Mouse (Mus musculus): ENCODE results near the gene Ctsz. TPM values are rescaled to one million over a fixed set of nuclear protein-coding genes. Genes with fewer than 3 reads are reported as not detected.

Gene Ctsz
- total and polyA plus RNA-seq, 2 experiments from 2014 or later, result 53.9 to 74.7 TPM

DNA sequence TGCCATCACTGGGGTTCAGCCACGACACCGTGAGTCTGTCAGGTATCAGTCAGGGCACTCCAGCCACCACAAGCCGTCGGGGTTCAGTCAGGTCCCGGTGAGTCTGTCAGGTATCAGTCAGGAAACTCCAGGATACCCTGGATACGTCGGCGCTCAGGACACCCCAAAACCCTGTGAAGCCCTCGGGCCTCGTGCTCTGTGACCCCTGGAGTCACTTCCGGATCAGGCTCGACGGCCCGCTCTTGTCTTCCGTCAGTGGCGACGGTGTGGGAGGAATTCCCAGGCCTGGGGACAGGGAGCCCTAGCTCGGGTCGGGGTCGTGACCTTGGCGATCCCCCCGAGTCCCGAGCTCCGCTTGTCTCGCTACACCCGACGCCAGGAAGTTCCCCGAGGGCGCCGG lies 33.6 kb upstream of the Ctsz start:
- Histone ChIP-seq H3K27me3 (ENCODE audit: insufficient read depth, low read length) (no peaks in the 10 kb centered on the region), H3K4me2 (ENCODE audit: low read depth) (peak overlapping the region; percentile 67), H3K4me3 (ENCODE audit: low read depth, low read length) (peak overlapping the region; percentile 66), H3K27ac (ENCODE audit: low read depth, low read length) (0 out of 2 replicates have a peak overlapping the region, but pooled peaks have one; percentile 50), H3K4me1 (ENCODE audit: insufficient read depth) (no peaks in the 10 kb centered on the region), H3K36me3 (ENCODE audit: insufficient read depth) (peaks cover 9% of the 10 kb centered on the region; the same call in 1 of the 2 replicates), H3K9ac (peak overlapping the region; percentile 61), H3K9me3 (ENCODE audit: low read length) (no peaks in the 10 kb centered on the region)
- no peak for TF ChIP-seq CTCF (IDR thresholded peaks at IDR 0.05; ENCODE audit: low read depth)
- ATAC-seq, result peak; percentile 35
- WGBS, result 9% methylated on average over 30 of the region's 30 CpGs
- no peak for DNase-seq

- Histone ChIP-seq H3K27ac (ENCODE audit: low read depth, low read length) (no peak overlapping the region), H3K4me1 (ENCODE audit: insufficient read depth) (no peaks in the 10 kb centered on the region), H3K36me3 (ENCODE audit: insufficient read depth) (peaks cover 18% of the 10 kb centered on the region), H3K4me2 (ENCODE audit: low read depth) (no peak overlapping the region), H3K9ac (no peak overlapping the region), H3K9me3 (ENCODE audit: low read length) (no peaks in the 10 kb centered on the region), H3K4me3 (ENCODE audit: low read depth, low read length) (no peak overlapping the region), H3K27me3 (ENCODE audit: insufficient read depth, low read length) (no peaks in the 10 kb centered on the region)
- ATAC-seq, result no peak
- no peak for DNase-seq
- TF ChIP-seq CTCF (IDR thresholded peaks at IDR 0.05; ENCODE audit: low read depth), result no peak
- 94% methylated on average over 7 of the region's 7 CpGs for WGBS
Measured at GRCm38 (mm10) chr2:174470786-174471405, 32.1 kb upstream of the Ctsz start.

GRCm38 (mm10) chr2:174470333-174470732 lies 31.5 kb upstream of the Ctsz start:
- no peak for ATAC-seq
- Histone ChIP-seq H3K4me3 (ENCODE audit: low read depth, low read length) (no peak overlapping the region), H3K27me3 (ENCODE audit: insufficient read depth, low read length) (no peaks in the 10 kb centered on the region), H3K9ac (no peak overlapping the region), H3K9me3 (ENCODE audit: low read length) (no peaks in the 10 kb centered on the region), H3K4me2 (ENCODE audit: low read depth) (no peak overlapping the region), H3K27ac (ENCODE audit: low read depth, low read length) (no peak overlapping the region), H3K36me3 (ENCODE audit: insufficient read depth) (peaks cover 18% of the 10 kb centered on the region), H3K4me1 (ENCODE audit: insufficient read depth) (no peaks in the 10 kb centered on the region)
- DNase-seq, result no peak
- TF ChIP-seq CTCF (IDR thresholded peaks at IDR 0.05; ENCODE audit: low read depth), result no peak
- 95% methylated on average over 4 of the region's 4 CpGs for WGBS

DNA sequence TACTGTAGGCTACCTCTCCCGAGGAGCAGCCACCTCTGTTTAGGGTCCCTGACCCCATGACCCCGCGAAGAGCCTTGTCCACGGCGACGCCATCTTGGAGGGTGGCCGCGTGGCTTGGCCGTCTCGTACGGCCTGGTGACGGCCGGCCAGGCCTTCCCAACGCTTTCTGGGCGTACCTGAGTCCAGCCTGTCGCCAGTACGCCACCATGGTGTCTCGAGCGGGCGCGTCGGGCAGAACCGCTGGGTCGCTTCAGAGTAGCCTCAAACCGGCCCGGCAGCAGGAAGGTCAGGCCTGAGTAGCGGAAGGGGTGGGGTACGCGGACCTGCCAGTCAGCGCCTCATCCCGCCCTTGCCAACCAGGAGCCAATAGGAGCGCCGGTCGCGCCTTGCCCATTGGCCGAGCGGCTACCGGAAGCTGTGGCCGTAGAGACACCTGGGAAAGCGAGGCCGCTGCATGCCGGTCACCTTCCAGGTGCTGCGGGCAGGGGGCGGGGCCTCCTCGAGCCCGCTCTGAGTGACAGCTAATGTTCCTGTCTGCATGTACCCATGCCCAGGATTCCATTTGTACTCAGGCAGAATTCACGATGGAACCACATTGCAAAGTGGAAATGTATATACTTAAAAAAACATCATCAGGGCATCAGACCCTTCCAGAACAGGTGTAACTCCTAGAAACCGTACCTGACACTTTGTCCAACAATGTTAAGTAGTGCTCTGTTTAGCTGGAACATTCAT lies 25.1 kb upstream of the Ctsz start, which contains the start of gene Atp5e:
Gene Atp5e, minus strand, starts transcription at position 317 of the 735 bp plus-strand sequence.
- Histone ChIP-seq H3K27me3 (ENCODE audit: insufficient read depth, low read length) (no peaks in the 10 kb centered on the region), H3K4me1 (ENCODE audit: insufficient read depth) (peaks cover 7% of the 10 kb centered on the region; the same call in 1 of the 2 replicates), H3K4me2 (ENCODE audit: low read depth) (peak within 1 kb of the TSS; percentile 69), H3K4me3 (ENCODE audit: low read depth, low read length) (peak within 1 kb of the TSS; percentile 75), H3K27ac (ENCODE audit: low read depth, low read length) (peak within 1 kb of the TSS; percentile 64), H3K9me3 (ENCODE audit: low read length) (no peaks in the 10 kb centered on the region), H3K36me3 (ENCODE audit: insufficient read depth) (peaks cover 43% of the 10 kb centered on the region), H3K9ac (peak within 1 kb of the TSS; percentile 85)
- DNase-seq (peak; percentile 93), ATAC-seq (peak; percentile 100)
- WGBS, result 2% methylated on average over 48 of the region's 48 CpGs
- TF ChIP-seq CTCF (IDR thresholded peaks at IDR 0.05; ENCODE audit: low read depth), result no peak; the same call in 1 of the 2 replicates

- 40% methylated on average over 10 of the region's 10 CpGs for WGBS
- H3K9me3 ChIP-seq (ENCODE audit: low read length), result no peaks in the 10 kb centered on the region
- peaks cover 7% of the 10 kb centered on the region; the same call in 1 of the 2 replicates for H3K4me1 ChIP-seq (ENCODE audit: insufficient read depth)
- H3K27ac ChIP-seq (ENCODE audit: low read depth, low read length), result peak overlapping the region; percentile 64; the same call in 1 of the 2 replicates
- peak; percentile 32; the same call in 1 of the 2 replicates for ATAC-seq
- H3K27me3 ChIP-seq (ENCODE audit: insufficient read depth, low read length), result no peaks in the 10 kb centered on the region
- H3K4me2 ChIP-seq (ENCODE audit: low read depth), result peak overlapping the region; percentile 69
- peaks cover 40% of the 10 kb centered on the region for H3K36me3 ChIP-seq (ENCODE audit: insufficient read depth)
- peak overlapping the region; percentile 85 for H3K9ac ChIP-seq
- no peak for DNase-seq
- TF ChIP-seq CTCF (IDR thresholded peaks at IDR 0.05; ENCODE audit: low read depth), result no peak
- H3K4me3 ChIP-seq (ENCODE audit: low read depth, low read length), result peak overlapping the region; percentile 75
Measured at GRCm38 (mm10) chr2:174463370-174463769, 24.5 kb upstream of the Ctsz start.

- Histone ChIP-seq H3K4me1 (ENCODE audit: insufficient read depth) (peaks cover 7% of the 10 kb centered on the region; the same call in 1 of the 2 replicates), H3K36me3 (ENCODE audit: insufficient read depth) (peaks cover 24% of the 10 kb centered on the region), H3K9me3 (ENCODE audit: low read length) (no peaks in the 10 kb centered on the region), H3K4me3 (ENCODE audit: low read depth, low read length) (no peak overlapping the region), H3K9ac (no peak overlapping the region), H3K4me2 (ENCODE audit: low read depth) (no peak overlapping the region), H3K27me3 (ENCODE audit: insufficient read depth, low read length) (no peaks in the 10 kb centered on the region), H3K27ac (ENCODE audit: low read depth, low read length) (no peak overlapping the region)
- WGBS, result 52% methylated on average over 2 of the region's 2 CpGs
- no peak for ATAC-seq
- DNase-seq, result no peak
- no peak for TF ChIP-seq CTCF (IDR thresholded peaks at IDR 0.05; ENCODE audit: low read depth)
Measured at GRCm38 (mm10) chr2:174459365-174459764, 20.5 kb upstream of the Ctsz start.

DNA sequence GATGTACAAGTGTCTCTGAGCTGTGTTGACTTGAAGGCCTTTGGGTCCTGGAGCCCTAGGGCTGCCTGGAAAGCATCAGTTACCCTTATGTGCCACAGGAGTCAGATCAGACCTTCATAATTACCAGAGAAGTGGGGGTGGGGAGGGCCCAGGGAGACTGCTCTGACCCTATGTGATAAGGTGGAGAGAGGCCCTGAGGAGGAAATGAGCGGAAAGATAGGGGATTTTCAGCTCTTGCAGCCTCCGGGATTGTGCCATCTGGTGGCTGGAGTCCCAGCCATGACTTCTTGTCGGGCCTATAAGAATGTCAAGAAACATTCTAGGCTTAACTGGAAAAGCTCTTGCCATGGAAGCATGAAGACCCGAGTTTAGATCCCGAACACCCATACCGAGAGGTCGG lies 14.8 kb upstream of the Ctsz start:
- Histone ChIP-seq H3K4me3 (ENCODE audit: low read depth, low read length) (no peak overlapping the region), H3K9me3 (ENCODE audit: low read length) (no peaks in the 10 kb centered on the region), H3K36me3 (ENCODE audit: insufficient read depth) (no peaks in the 10 kb centered on the region), H3K4me1 (ENCODE audit: insufficient read depth) (no peaks in the 10 kb centered on the region), H3K27ac (ENCODE audit: low read depth, low read length) (no peak overlapping the region), H3K9ac (no peak overlapping the region), H3K27me3 (ENCODE audit: insufficient read depth, low read length) (no peaks in the 10 kb centered on the region), H3K4me2 (ENCODE audit: low read depth) (no peak overlapping the region)
- DNase-seq (no peak), ATAC-seq (no peak)
- WGBS, result 74% methylated on average over 7 of the region's 7 CpGs
- TF ChIP-seq CTCF (IDR thresholded peaks at IDR 0.05; ENCODE audit: low read depth), result peak; percentile 22
